Mouse (Mus musculus): ENCODE data around the gene Dcst1. TPM values are rescaled to one million over a fixed set of nuclear protein-coding genes. Genes with fewer than 3 reads are reported as not detected.

Dcst1 gene
- total RNA-seq, 1 experiment from 2014 or later: not detected

GRCm38 (mm10) chr3:89339416-89339815 is 25.6 kb downstream of the Dcst1 start:
- ATAC-seq (ENCODE audit: extremely low read depth, insufficient number of reproducible peaks, low FRiP score, poor library complexity, severe bottlenecking): no peak

- ATAC-seq (ENCODE audit: extremely low read depth, insufficient number of reproducible peaks, low FRiP score, poor library complexity, severe bottlenecking): no peak
These were observed 27.1 kb downstream of the Dcst1 start, which contains the start of gene Efna4 for GRCm38 (mm10) chr3:89337721-89338578. TSS of gene Efna4 (minus strand) at chr3:89338028.

- ATAC-seq (ENCODE audit: extremely low read depth, insufficient number of reproducible peaks, low FRiP score, poor library complexity, severe bottlenecking): no peak
These were observed 27.9 kb downstream of the Dcst1 start for GRCm38 (mm10) chr3:89337062-89337720.

GRCm38 (mm10) chr3:89336529-89336928 is 28.5 kb downstream of the Dcst1 start:
- ATAC-seq (ENCODE audit: extremely low read depth, insufficient number of reproducible peaks, low FRiP score, poor library complexity, severe bottlenecking): no peak

- ATAC-seq (ENCODE audit: extremely low read depth, insufficient number of reproducible peaks, low FRiP score, poor library complexity, severe bottlenecking): no peak
These were observed 32.0 kb downstream of the Dcst1 start for GRCm38 (mm10) chr3:89333053-89333452.

- ATAC-seq (ENCODE audit: extremely low read depth, insufficient number of reproducible peaks, low FRiP score, poor library complexity, severe bottlenecking): no peak
These were observed 32.6 kb downstream of the Dcst1 start for GRCm38 (mm10) chr3:89332476-89332875.

DNA sequence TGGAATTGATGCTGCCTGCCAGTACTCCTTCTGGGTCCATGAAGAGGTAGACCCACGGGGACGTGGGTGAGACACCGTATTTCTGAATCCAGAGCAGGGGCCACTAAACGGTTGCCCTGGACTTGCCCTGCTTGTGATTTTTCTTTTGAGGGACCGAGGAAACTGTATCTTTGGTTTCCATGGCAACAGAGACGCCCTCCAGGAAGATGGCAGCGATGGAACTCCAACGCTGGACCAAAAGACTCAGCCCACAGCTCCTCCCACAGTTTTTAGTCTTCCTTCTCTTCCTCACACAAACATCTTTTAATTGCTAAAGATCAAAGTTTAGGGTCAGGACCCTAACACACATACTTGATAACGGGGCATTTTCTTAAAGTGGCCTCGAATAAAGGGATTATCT is 33.0 kb downstream of the Dcst1 start:
- no peak for ATAC-seq (ENCODE audit: extremely low read depth, insufficient number of reproducible peaks, low FRiP score, poor library complexity, severe bottlenecking)

DNA sequence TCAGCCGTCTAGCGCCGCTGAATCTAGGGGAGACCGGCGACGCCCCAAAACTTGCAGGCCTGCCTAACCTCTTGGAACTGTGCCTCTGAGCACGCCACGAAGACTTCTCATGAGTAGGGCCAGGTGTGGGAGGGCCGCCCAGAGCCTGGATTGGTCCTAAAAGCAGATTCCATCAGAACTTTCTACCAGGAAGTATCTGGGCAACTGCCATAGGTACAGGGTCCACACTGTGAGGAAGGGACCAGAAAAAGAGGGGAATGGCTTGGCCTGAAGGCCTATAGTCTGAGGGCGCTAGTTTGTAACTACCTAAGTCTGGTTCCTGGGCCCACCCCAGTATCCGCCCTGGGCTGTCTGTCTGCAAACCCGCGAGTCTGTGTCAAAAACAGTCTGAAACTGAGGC is 33.5 kb downstream of the Dcst1 start:
- ATAC-seq (ENCODE audit: extremely low read depth, insufficient number of reproducible peaks, low FRiP score, poor library complexity, severe bottlenecking): no peak

DNA sequence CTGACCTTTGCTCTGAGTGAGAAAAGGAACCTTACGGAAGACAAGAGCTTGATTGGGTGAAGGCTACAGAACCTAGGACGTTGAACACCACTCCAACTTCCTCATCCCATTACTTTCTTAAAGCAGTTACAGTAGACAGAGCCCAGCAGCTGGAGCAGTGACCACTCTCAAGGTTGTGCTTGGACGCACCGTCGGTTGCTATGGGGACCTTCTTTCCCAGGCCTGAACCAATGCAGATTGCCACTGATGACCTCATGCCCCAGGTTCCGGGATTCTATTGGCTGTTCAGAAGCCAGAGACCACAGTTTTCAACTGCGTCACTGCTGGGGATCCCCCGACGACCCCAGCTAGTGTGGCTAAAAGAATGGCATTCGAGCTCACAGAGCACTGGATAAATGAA is 34.1 kb downstream of the Dcst1 start:
- ATAC-seq (ENCODE audit: extremely low read depth, insufficient number of reproducible peaks, low FRiP score, poor library complexity, severe bottlenecking): no peak

- no peak for ATAC-seq (ENCODE audit: extremely low read depth, insufficient number of reproducible peaks, low FRiP score, poor library complexity, severe bottlenecking)
These were observed 34.7 kb downstream of the Dcst1 start for GRCm38 (mm10) chr3:89330346-89330745.

- no peak for ATAC-seq (ENCODE audit: extremely low read depth, insufficient number of reproducible peaks, low FRiP score, poor library complexity, severe bottlenecking)
These were observed 36.4 kb downstream of the Dcst1 start for GRCm38 (mm10) chr3:89328623-89329022.

DNA sequence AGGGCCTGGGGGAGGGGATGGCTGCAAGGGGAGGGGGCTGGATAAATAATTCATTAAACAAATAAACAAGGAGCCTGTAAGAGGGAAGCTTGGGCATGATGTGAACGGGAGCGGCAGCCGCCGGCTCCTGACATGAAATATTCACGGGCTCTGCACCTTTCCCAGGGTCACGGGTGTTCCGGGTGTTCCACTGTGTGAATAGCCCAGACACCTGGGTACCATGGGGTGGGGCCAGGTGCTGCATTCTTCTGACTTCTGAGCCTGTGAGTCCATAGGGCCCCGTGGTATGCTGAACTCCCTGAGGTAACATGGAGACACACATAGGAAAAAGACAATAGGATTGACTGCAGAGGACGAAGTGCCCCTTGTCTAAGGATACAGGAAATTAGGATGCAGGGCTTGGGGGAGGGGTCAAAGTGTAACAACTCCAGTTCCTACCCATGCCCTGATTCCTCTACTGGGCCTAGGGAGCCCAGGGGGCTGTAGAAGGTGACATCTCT is 37.6 kb downstream of the Dcst1 start:
- ATAC-seq (ENCODE audit: extremely low read depth, insufficient number of reproducible peaks, low FRiP score, poor library complexity, severe bottlenecking): no peak

GRCm38 (mm10) chr3:89325882-89326281 is 39.2 kb downstream of the Dcst1 start:
- ATAC-seq (ENCODE audit: extremely low read depth, insufficient number of reproducible peaks, low FRiP score, poor library complexity, severe bottlenecking): no peak

GRCm38 (mm10) chr3:89322514-89323165 is 42.4 kb downstream of the Dcst1 start, which contains the start of gene Efna3:
TSS of gene Efna3 (minus strand) at chr3:89322965.
- ATAC-seq (ENCODE audit: extremely low read depth, insufficient number of reproducible peaks, low FRiP score, poor library complexity, severe bottlenecking): no peak

DNA sequence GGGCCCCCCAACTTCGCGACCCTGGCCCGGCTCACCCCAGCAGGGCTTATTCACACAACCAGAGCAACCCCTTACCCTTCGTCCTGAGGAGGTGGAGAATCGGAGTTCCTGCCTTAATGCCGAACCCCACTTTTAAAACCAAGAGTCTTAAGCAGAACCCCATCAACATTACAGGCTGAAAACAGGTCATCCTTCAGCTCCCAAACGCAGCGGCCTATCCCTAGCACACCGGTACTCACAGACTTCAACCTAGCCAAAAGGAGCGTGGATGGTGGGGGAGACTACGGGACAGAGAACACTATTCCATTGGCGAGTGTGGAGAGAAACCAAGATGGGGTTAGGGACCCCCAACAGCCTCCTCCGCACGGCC is 42.9 kb downstream of the Dcst1 start:
- no peak for ATAC-seq (ENCODE audit: extremely low read depth, insufficient number of reproducible peaks, low FRiP score, poor library complexity, severe bottlenecking)

GRCm38 (mm10) chr3:89321183-89322130 is 43.6 kb downstream of the Dcst1 start:
- ATAC-seq (ENCODE audit: extremely low read depth, insufficient number of reproducible peaks, low FRiP score, poor library complexity, severe bottlenecking): no peak

- no peak for ATAC-seq (ENCODE audit: extremely low read depth, insufficient number of reproducible peaks, low FRiP score, poor library complexity, severe bottlenecking)
These were observed 44.4 kb downstream of the Dcst1 start for GRCm38 (mm10) chr3:89320581-89321182.
